Mouse (Mus musculus): Measurements from ENCODE around the gene Rnf38.

Gene Rnf38

GRCm38 (mm10) chr4:44113393-44114138 is 120.0 kb downstream of the Rnf38 start:
- DNase-seq, result no peak

DNA sequence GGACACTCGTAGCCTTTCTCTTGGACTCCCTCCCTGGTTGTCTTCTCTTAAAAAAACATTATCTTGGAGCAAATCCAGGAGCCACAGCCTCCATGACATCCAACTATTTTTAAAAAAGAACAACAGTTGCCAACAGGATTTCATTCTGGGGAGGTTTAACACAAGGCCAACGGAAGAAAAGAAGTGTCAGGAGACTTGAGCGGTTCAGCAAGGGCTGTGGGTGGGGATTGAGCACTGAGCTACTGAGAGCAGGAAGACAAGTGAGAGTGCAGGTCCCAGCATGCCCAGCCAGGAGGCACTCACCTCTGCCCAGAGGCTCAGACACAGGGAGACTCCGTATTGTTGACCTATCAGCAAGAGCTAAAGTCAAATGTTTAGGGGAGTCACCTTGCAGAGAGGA is 120.8 kb downstream of the Rnf38 start:
- DNase-seq, result no peak

- DNase-seq, result no peak
These were observed 122.8 kb downstream of the Rnf38 start for GRCm38 (mm10) chr4:44110771-44111170.

GRCm38 (mm10) chr4:44108297-44108696 is 125.3 kb downstream of the Rnf38 start:
- DNase-seq, result no peak

DNA sequence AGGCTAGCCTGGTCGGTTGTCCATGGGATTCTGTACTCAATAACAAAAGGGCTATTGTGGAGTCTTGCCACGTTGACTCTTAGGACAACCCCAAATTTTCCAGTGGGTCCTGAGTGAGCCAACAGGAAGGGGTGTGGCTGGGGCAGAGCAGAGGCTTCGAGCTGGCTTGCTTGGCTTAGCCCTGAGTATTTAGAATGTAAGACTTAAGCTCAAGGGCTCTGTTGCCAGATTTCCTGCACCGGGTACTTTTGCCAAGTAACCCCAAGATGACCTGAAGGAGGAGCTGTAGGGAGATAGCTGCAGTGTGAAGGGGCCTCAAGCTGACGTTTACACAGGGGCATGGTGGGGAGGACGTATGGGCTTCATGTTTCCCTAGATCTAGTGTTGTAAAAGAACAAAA is 126.2 kb downstream of the Rnf38 start:
- peak; percentile 56 to 72 for DNase-seq

DNA sequence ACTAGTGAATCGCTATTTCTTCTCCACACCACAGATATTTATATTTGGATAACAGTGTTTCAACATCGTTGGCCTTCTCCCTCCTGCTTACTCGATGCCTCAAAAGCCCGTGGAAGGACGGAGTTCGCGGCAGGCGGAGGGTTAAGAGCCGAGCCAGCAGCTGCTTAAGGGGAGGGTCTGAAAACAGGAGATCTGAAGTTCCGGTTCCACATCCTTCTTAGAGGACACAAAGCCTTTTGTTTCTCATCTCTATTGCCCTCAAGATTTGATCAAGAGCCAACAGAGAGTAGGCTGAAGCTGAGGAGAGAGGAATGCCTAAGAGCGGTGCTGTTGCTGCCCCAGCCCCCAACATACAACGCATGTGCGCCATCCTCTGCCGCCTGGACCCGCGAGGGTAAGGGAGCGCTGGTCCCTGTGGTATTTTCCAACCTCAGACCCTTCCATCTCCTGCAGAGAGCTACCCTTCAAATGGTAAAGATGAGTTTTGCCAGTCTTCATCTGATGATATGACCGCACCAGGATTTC is 127.2 kb downstream of the Rnf38 start:
- peak in 1 of 2 experiments; percentile 42 for DNase-seq

GRCm38 (mm10) chr4:44104195-44104917 is 129.2 kb downstream of the Rnf38 start:
- no peak for DNase-seq

GRCm38 (mm10) chr4:44103620-44104019 is 130.0 kb downstream of the Rnf38 start:
- no peak for DNase-seq

GRCm38 (mm10) chr4:44097576-44098335 is 135.8 kb downstream of the Rnf38 start:
- no peak for DNase-seq

DNA sequence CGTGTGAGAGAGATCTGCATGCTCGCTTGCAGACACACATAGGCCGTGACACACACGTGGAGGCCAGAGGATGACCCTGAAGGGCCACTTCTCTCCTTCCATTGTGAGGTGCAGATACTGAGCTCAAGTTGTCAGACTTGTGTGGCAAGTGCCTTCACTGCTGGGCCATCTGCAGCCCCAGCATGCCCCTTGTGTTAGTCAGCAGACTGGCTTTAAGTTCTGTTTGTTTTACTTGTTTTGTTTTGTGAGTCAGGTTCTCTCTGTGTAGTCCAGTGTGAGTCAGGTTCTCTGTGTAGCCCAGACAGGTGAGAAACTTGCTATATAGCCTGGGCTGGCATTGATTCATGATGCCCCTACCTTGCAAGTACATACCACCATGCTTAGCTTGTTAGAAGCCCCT is 139.1 kb downstream of the Rnf38 start:
- DNase-seq, result no peak

DNA sequence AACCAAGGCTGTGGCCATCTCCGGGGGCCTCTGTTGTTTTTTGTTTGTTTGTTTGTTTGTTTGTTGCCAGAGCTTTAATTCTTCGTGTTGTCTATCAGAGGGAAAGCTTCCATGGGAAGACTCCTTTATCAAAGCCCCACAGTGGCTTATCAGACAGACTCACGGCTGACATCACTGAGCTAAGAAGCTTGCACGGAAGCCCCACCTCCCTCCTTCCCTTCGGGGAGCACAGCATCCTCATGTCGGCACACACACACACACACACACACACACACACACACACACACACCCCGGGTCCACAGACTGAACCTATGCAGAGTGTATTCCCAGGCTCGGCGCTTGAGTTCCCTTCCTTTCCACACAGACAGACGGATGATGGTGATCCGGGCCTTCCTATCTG is 141.2 kb downstream of the Rnf38 start:
- DNase-seq, result no peak

GRCm38 (mm10) chr4:44085566-44085965 is 148.0 kb downstream of the Rnf38 start:
- DNase-seq, result no peak

DNA sequence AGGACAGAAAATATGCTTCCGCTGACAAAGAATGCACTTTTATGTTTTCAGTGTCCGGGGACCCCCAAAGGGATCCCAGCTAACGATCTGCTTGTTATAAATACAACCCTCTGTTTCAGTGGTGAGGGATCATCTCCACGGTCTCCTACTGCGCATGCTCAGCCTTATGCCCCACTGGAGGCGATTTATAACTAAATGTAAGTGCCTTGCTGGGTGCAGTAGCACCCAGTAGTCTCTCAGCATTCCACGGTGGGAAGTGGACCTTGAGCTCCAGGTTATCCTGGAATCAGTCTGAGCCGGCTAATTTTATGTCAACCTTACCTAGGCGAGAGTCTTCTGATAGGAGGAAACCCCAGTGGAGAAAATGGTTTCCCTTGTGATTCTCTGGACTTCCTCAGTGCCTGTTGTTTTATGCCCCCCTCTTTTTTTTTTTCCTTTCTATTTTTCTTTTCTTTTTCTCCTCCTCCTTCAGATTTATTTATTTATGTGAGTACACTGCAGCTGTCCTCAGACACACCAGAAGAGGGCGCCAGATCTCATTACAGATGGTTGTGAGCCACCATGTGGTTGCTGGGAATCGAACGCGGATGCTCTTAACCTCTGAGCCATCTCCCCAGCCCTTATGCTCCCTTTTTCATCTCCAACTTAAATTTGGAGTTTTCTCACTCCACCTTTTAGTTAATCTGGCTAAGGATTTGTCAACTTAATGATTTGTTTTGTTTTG is 148.8 kb downstream of the Rnf38 start:
- DNase-seq, result no peak

DNA sequence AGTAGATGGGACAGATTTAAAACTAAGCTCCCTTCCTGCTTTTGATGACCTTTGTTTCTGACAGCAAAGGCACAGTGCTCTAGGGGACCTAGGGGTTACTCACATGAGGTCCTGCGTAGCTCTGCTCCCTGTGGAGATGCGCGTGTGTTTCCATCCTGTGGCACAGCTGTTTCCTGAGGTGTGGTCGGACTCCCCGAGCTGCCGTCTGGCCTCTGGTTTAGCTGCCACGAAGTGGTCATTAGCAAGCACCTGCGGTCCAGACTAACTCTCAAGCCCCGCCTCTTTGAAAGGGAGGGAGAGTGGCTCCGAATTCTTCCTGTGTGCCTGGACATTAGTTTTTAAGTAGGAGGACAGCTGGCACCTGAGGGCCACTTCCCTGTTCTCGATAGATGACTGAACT is 149.6 kb downstream of the Rnf38 start, which contains the start of gene Gne:
TSS of gene Gne (minus strand) at position 233 of the 400 bp plus-strand sequence.
- peak; percentile 51 to 62 for DNase-seq

GRCm38 (mm10) chr4:44078358-44078933 is 155.1 kb downstream of the Rnf38 start:
- DNase-seq, result no peak

Measured in lung, postnatal 4 days (tissue).